Mouse (Mus musculus) megakaryocyte, embryonic 14.5 days (primary cell): ENCODE results near the gene Fam92b.

Source experiments
- FLI1 ChIP-seq: IDR thresholded peaks from 2 replicates; pipeline ENCODE4 v1.6.1; 2012; ENCODE audit warnings: low read length, inconsistent platforms, mixed read lengths
- GATA1 ChIP-seq: IDR thresholded peaks from 3 replicates; pipeline ENCODE4 v1.6.1; 2012; ENCODE audit warnings: mixed read lengths, low read length, inconsistent platforms, borderline replicate concordance

DNA sequence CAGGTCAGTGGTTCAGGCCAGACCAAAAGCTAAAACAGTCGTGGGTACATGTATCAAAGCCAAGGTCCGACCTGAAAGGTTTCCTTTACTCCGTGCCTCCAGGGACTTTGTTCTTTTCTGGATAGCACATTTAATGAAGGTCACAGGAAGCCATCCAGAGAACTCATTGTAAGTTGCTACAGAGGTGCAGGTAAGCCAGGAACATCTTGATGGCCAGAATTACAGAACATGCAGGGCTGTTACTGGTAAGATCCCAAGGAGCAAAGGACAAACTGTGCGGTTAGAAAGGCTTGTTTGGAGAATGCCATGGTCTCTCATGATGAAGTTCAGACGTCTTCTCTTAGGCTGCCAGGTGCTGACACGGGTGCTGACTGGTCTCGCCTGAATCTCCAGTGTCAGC lies 60.7 kb downstream of the Fam92b start:
- no peak for TF ChIP-seq GATA1
- no peak for TF ChIP-seq FLI1
